Mouse (Mus musculus) kidney, adult 2 months (tissue): ENCODE measurements at regions not wholly inside any gene's neighbourhood (a gene's known extent, or its start where the extent isn't known, plus 50 kb on each side); places are given as distances from the start of the nearest gene placed in this dataset.

Experiments used
- CTCF ChIP-seq: fragments of 200-500 bp; conservative IDR thresholded peaks from 2 replicates; pipeline ENCODE4 v1.5.1; 2011; ENCODE audit warnings: low read depth, mild to moderate bottlenecking, control low read depth, low read length, moderate library complexity, mixed read lengths; ENCODE audit not compliant: insufficient read depth, insufficient read length
- POLR2A ChIP-seq: fragments of 200-500 bp; IDR thresholded peaks from one replicate; pipeline ENCODE4 v1.6.1; 2011; ENCODE audit warnings: low read depth, low read length, control low read depth

- TF ChIP-seq CTCF (no peak), POLR2A (no peak)
These were observed 123.4 kb downstream of the Gm11011 start for GRCm38 (mm10) chr2:169464106-169464505.
